Mouse (Mus musculus): Measurements from ENCODE around the gene Zbtb20. TPM values are rescaled to one million over a fixed set of nuclear protein-coding genes. Genes with fewer than 3 reads are reported as not detected.
"Not testable (repeated sequence)": the region's sequence is repeated elsewhere in the genome, so short reads cannot be mapped to it uniquely, and the experiment has no call there.

The Zbtb20 gene
- total RNA-seq, 2 experiments from 2014 or later, result 99.2 to 123 TPM

DNA sequence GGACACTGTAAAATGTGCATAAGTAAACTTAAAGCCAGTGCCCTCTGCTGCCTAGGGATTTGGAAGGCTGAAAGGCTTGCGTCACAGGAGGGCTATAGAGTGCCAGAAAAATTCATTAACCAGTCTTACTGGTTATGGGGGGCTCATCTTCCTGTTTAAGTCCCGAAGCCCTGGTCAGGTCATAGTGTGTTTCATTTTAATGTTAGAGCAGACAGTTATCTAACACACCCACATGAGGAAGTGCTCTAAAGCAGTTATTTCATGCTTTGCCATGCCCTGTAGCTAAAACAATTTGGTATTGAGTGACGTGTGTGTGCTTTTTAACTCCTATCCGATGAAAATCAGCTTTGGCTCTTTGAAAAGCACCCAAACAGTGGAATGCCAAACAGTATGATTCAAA, 34.3 kb downstream of the Zbtb20 start:
- DNase-seq, result peak; percentile 34

DNA sequence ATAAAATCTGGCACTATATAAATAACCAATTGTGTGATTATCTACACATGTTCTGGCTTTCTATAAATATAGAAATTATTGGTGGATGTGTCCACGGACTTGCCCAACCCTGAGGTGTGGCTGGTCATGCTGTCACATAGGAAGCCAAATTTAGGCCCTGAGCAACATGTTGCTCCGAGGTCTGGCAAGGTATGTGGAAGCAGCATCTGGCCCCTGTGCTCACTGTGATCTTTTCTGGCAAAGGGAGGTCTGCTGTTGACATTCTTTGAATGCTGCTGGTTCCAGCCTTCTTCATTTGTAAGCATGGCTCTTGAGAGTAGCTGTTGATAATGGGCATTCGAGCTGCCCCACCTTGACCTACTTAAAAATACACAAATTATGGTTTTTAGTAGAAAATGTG, 35.0 kb downstream of the Zbtb20 start:
- DNase-seq, result peak; percentile 25

DNA sequence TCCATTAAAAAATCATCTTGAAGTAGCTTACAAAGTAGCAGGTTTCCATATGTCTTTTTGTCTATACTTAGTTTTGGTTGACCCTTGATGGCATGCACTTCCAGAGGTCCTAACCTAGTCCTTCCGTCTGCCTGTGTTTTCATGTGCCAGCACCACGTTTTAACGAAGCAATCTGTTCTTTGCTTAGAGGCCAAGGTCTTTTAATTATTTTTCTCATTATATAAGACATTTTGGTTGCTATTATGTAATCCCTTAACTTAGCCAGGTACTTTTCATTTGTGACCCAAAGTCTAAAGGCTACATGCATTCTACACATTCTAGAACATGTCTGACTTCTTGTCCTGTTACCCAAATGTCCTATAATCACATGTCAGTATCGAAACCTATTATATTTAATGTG, 35.6 kb downstream of the Zbtb20 start:
- DNase-seq, result no peak

DNA sequence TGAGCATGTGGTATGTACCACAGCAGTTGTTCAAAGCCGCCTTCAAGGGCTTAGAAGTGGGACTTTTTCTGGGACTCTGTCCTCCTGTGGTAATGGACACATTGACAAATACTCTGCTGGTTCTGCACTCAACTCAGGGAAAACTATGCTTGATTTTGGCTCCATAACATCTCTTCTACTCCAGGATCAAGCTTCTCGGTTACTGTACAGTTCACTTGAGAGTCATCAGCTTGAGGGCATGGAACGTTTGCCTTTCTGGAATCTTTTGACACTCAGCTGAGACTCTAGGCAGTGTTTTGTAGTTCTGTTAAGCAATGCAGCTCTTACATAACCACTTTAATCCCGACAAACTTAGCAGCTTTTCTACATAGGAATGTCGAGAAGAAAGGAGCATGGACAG, 36.1 kb downstream of the Zbtb20 start:
- DNase-seq, result peak; percentile 23

DNA sequence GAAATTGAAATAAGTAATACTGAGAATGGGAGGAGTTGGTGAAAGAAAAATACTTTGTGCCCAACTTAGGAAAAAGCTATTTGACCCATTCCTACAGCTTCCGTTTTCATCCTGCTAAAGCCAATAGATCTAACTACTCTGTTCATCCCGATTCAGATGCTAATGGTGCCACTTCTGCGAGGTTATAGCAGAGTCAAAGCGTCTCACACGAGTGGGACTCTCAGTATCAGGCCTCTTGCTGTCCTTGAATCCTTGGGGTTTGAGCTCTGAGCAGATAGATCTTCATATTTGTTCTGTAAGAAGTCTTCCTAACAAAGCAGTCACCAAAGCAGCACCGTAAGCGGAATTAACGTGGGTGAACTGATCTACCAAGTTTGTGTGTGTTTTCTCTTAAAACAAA, 37.6 kb downstream of the Zbtb20 start:
- no peak for DNase-seq

DNA sequence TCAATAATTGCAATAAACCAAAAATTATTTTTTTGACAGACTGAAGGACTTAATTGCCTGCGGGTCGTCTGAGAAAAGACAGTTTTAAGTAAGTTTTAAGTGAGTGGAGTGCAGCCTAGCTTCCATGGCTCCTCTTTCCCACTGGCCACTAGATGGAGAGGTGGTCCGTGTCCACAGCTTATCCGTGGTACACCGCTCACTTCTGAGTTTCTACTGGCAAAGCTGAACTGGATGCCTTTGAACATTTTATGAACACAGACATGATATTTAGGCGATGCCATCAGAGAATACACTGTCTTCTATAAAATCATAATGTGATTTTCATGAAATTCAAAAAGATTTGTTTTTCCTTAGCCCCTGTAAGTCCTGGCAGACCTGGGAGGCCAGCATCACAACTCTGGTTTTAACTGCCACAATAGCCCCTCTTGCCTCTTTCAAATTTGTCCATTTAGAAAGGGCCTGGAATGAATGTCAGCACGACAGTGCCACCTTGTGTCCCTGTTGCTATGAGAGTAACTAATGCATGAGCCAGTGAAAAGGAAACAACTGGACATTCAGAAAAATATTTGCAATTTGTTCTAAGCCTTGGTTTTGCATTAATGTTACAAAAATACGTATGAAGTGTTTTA, 38.9 kb downstream of the Zbtb20 start:
- peak; percentile 75 for DNase-seq

DNA sequence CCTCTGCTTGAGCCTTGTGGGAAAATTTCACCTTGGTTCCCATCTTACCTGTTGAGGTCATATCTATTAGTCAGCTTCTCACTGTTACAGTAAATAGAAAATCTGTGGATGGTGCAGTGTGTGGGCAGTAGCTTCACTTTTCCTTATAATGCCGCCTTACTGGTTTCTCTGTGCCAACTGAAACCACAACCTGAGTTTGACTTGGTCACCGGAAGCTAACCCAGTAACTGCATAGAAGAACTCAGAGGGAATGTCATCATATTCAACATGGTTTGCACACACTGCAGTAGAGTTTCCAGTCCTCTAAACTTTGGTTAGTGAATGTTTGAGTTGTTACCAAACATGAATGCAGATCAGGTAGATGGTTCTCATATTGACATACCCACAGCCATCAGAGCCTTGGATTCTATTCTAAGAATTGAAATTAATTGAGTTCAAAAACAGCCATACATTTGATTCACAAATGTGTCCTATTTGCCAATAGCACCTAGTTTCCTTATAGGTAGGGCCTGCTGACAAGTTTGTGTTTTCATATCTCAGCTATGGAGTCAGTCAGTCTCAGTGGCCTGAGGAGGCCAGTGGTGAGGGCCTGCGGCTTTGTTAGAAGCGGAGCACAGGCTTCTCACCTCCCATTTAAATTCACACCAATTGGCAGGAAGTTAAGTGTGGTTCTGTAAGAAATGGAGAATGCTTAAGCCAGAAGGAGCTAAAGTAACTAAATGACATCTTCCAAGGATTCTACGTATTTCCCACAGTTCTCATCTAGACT, 44.5 kb downstream of the Zbtb20 start:
- DNase-seq, result no peak

DNA sequence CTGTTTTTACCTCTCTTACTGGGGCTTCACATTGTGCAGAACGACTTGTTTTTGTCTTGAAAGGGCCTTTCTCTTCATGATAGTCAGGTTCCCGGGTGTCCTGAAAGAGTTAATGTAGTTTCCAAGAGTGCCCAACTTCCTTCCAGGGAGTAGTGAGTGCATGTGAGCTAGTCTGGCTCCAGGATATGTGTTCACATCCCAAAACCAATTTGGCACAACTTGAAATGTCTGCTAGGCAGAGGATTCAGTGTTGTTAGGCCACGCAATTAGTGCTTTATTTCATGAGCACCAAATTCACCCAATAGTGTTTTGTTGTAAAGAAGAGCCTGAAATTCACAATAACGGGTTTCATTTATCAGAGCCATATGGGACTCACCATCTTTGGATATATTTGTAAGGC, 45.8 kb downstream of the Zbtb20 start:
- no peak for DNase-seq

DNA sequence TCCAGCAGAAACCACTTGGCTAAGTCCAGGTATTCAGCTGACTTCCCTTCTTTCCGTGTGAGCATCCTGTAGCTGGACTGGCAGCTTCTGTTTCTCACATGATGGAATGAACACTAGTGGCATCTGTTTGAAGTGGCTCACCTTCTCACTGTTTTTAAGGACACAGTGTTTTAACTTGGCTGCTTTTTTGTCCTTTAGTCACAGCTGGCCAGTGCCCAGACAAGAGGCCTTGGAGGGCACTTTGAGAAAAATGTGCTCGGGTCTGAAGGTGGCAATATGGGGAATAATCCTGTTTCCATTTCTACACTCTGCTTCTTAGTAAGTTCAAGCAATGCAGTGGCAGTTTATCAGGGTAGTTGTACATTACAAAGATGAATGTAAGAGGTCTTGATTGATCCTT, 62.5 kb downstream of the Zbtb20 start:
- DNase-seq, result peak; percentile 52

DNA sequence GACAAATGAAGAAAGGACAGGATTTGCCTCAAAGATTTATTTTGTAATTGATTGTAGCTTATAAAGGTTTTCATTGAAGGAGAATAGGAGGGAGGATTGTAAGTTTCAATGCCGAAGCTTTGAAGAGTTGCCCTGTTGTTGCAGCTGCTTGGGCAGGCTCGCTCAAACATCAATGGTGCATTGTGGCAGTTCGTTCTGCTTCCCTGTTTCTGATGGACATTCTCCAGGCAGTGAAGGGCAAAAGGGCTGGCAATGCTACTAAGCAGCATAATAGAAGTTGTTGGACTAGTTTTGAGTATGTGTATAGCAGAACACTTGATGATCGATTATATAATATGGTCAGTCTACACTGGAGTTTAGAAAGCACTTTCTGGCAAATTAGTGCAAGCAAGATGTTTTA, 71.3 kb downstream of the Zbtb20 start:
- no peak for DNase-seq

DNA sequence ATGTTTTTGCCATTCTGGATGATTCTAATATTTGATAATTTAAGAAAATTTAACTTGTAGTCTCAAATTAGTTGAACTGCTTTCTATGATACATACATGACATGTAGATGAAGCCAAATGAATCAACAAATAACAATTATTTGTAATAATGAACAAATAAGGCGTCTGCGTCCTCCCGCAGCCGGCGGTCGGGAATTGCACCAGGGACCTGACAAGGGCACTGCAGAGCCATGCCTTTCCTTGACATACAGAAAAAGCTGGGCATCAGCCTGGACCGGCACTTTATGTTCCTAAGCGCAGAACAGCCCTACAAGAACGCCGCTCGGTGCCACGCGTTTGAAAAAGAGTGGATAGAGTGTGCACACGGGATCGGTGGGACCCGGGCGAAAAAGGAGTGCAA, 79.7 kb downstream of the Zbtb20 start:
- DNase-seq, result not testable (repeated sequence)

DNA sequence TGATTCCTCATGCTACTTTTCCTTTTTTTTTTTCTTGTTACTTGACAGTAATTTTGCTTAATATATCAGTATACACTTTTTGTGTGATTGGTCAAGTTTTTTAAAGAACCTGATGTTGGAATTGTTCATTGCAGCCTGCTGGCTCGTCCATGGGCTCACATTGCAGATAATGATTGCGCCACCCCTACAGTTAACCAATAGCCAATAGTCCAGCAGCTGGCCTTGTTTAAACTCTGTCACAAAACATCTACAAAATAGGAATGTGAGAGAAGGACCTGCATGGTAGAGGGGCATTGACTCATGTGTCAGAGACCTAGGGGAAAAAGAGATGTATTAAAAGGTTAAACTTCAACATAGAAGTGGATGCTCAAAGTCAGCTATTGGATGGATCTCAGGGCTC, 97.2 kb downstream of the Zbtb20 start:
- DNase-seq, result peak; percentile 20

DNA sequence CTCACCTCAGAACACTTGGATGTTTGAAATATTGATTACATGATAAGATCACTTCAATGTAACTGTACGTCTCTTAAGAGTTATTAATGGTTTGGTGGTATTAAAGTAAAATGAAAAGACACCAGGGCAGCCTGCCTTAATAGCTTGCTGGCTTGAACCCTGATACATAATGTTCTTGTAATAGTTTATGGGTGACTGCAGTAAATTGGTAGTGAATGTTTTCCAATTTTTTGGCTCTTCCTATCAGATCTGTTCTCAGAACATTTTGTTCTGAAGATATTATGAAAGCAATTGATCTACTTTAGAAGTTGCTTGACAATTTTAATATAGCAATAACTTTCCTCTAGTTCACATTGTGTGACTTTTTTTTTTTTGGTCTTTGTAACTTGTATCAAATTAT, 123.2 kb downstream of the Zbtb20 start:
- no peak for DNase-seq

DNA sequence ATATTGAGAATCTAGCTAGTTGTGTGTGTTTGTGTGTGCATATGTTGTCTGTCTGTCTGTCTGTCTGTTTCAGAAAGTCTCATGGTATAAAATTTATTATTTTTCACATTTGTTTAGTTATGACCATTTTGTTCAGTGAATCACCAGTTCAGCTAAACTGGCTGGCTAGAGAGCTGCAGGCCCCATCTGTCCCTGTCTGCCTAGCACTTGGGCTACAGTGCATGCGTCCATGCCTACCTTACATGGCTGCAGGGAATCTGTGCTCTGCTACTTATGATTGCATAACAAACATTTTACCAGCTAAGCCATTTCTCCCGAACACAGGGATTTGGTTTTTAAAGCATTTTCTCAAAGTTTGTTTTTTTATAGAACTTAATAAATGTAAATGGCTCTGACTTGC, 150.7 kb downstream of the Zbtb20 start:
- no peak for DNase-seq

DNA sequence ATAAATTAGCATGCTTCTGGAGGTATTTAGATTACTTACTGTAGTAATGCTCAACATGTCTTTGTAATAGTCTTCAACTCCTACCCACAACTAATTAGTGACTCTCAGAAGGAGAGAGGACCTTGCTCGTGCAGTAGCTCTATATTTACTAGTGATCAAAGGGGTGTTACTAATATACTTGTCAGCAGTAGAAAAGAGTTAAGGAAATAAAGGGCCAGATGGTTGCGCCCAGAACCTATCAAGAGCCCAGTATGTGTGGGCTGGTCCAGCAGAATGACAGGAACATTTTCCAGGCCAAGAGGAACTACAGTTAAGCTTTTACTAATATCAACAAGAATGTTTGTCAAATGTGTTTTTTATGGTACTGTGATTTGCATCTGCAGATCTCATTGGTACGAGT, 153.6 kb downstream of the Zbtb20 start:
- DNase-seq, result no peak

DNA sequence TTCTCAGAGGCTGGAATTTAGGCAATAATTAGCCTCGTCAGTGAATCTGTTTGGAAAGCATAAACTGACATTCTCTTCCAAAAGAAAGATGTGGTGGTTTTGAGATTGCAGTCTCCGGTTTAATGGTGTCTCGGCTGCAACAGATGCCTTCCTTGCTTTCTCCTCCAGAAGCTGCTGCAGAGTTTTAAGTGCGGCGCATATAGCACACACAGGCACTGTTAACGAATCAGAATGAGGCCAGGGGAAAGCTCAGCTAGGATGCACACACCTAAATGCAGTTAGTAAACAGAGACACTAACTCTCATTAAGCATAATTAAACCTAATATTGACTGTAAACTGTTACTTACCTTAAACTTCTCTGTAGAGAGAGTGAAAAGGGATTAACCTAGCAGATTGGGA, 160.0 kb downstream of the Zbtb20 start:
- no peak for DNase-seq

DNA sequence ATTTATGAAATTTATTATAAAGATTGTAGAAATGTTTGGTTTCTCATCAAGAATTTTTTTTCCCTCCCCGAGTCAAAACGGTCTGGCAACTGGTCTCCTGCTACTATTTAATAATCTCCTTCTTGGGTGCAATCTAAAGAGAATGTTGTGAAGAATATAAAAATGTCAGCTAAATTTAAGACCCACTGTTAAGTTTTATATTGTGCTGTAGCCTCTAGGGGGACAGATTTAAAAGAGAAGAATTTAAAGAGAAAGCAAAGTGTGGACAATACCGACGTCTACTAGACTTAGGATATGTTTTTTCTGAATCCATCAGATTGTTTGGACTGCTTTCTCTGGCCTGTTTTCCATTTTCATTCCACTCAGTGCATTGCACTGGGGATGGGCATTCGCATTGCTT, 160.8 kb downstream of the Zbtb20 start:
- no peak for DNase-seq

DNA sequence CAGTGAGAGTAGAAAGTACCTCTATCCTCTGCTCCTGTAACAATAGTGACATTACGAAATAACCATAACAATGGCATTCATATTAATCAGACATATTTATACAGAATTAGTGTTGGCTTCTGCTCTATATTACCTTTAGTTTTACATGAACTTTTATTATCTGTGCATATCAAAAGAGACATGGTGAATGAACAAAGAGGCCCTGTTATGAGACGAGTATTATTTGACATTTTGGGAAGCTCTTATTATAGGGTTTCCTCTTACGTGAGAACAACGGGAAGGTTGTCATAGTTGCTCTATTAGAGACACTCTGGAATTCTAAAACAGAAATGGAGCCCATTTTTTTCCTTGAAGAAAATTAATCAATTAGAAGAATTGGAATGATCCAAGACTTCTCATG, 161.6 kb downstream of the Zbtb20 start:
- no peak for DNase-seq

DNA sequence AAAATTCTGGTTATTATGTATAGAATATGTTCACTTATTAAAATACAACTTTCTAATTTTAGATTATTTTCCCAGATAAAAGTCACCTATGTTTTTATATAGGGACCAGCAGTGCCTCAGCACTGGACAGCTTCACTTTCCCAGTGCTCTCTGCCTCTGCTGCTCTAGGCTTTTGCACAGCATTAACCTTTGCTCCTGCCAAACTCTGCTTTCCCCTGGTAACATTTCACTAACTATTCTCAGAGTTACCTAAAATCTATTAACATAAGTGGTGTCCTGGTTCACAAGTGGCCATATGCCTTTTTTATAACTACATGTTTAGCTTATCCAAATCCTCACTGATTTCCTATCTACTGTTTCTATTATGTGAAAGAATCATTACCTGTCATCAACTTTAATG, 169.9 kb downstream of the Zbtb20 start:
- DNase-seq, result no peak

DNA sequence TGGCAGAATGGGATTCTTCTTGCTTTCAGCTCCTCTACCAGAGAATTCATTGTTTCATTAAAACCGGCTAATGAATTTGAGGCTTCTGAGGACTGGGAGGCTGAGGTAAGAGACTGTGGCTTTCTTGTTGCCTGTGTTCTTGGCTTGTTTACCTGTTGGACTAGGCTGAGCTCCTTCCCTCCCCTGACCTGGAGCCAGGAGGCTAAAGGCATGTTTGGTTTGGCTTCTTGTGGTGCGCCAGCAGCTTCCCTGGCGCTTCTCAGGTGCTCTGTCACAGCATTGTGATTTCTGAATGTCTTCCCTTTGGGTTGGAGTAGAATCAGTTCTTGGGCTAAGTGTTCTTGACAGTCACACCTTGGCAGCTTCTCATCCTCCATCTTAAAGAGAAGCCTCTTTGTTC, 171.0 kb downstream of the Zbtb20 start:
- DNase-seq, result no peak

DNA sequence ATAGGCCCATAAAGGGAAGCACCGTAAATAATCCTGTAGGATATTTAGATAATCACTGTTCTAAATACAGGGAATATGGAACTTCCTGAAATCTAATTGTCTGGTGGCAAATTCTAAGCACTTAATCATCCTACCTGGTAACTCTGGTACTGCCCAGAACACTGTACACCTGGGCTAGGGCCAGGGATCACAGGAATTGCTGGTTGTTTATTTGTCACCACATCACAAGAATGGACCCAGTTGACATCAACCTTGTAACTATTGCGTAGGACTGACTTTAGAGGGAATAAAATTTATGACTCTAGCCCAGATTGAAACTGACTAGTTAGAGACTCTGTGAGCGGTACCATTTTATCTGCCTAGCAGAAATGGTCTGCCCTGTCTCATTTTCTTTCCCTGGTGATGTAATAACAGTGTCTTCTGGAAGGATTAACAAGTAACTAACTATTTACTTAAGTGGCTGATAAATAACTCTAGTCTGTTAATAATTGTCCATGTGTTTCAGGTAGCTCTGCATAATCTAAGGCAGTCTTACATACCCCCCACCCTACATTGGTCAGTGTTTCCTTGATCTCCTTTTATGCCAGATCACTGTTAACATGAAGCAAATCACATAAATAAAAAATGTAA, 194.1 kb downstream of the Zbtb20 start:
- DNase-seq, result no peak

DNA sequence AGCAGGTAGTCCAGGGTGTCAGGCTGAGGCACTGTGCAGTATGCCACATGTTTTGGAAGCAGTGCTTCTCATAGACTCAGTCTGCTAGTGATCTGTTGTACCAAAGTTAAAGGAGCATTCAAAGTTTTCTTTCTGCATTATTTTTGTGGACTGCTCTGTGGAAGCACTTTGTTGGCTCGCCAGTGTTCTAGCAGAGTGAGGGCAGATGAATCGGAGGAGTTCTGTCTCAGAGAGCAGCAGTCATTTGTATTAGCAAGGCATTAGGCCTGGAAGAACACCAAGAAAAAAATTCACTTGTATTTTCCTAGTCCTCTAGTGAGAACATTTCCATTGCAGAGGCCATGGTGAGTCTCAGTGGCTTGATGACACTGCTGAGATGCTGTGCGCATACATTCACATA, 196.2 kb downstream of the Zbtb20 start:
- no peak for DNase-seq

DNA sequence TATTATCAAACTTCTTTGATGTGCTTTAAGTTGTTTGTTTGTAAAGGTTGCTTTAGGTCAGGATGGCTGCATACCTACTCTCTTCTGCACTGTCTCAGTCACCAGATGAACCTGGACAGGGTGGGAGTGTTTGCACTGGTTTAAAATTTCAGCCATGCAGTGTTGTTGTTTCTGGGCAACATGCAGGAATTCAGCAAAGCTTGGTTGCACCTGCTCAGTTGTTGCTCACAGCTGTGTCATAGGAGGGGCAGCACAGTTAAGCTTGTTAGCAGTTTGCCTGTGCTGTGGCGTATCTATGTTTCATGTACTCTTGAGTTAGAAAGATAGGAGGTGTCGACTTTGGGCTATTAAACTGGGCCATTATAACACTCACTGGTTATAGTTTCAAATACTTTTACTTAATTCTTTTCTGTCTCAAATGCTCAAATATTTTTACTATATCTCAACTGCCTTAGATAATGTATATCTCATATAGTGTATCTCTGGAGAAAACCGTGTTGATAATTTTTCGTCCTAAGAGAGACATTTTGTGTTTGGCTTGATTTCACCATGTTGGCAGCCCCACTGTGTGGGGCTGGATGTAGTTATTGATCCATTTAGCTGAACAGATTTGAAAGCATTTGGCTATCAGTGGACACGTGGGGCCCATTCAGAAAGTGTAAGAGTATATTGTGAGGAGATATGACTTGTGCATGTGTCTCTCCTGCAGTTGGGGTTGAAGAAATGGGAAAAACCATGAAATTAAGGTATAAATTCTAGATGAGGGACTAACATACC, 197.3 kb downstream of the Zbtb20 start:
- DNase-seq, result no peak

Data from adrenal gland, postnatal 10 days (tissue).